Mouse (Mus musculus) brain, embryonic 14.5 days (tissue): ENCODE data around the gene Rbl2.

ENCODE experiments used
- CTCF ChIP-seq: fragments of 200-500 bp; IDR thresholded peaks from 2 replicates; pipeline ENCODE4 v1.5.1; 2012; ENCODE audit warnings: inconsistent platforms, mild to moderate bottlenecking, moderate library complexity, borderline replicate concordance; ENCODE audit not compliant: insufficient read depth, insufficient read length; ENCODE audit errors: extremely low read depth
- POLR2A ChIP-seq: fragments of 200-500 bp; IDR thresholded peaks from 2 replicates; pipeline ENCODE4 v1.6.1; 2012; ENCODE audit warnings: mild to moderate bottlenecking, inconsistent platforms, borderline replicate concordance; ENCODE audit not compliant: poor library complexity, insufficient read depth, insufficient read length, severe bottlenecking; ENCODE audit errors: extremely low read depth

DNA sequence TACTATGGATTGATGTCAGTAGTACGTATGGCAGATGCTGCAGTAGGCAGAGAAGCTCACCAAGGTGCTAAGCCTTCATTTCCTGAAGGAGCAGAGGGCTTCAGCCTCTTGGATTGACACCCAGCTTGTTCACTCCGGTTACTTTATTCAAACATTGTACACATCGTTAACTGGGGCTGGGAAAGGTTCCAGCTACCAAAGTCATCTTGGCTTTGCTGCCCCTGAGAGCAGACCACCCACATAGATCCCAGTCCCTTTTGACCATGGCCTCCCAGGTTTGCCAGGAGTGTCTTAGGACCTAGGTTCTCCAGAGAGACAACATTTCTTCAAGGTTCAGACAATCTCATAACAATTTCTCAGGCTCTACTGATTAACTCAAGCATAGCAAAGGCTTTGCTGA is 13.0 kb upstream of the Rbl2 start:
- TF ChIP-seq POLR2A, result no peak
- TF ChIP-seq CTCF, result no peak
